Mouse (Mus musculus): Measurements from ENCODE around the gene Slc39a11. TPM values are rescaled to one million over a fixed set of nuclear protein-coding genes. Genes with fewer than 3 reads are reported as not detected.
A peak's percentile ranks its signal among the peaks of the same experiment; 100 is the strongest.

Gene Slc39a11
- polyA plus RNA-seq, 1 experiment = 0.08 TPM

- TF ChIP-seq GATA1 (IDR thresholded peaks at IDR 0.05; ENCODE audit: low read length) = no peak
- TF ChIP-seq TAL1 (IDR thresholded peaks at IDR 0.05; ENCODE audit: low read length) = no peak
- Histone ChIP-seq H3K4me3 (replicated peaks) (no peak overlapping the region), H3K36me3 (ENCODE audit: control insufficient read depth) (no peaks in the 10 kb centered on the region), H3K4me1 (ENCODE audit: control insufficient read depth) (no peaks in the 10 kb centered on the region), H3K27me3 (ENCODE audit: control insufficient read depth) (peaks cover 8% of the 10 kb centered on the region), H3K9me3 (ENCODE audit: control insufficient read depth, low read length) (no peaks in the 10 kb centered on the region)
These were observed 443.8 kb downstream of the Slc39a11 start for GRCm38 (mm10) chr11:113206099-113206498.

- Histone ChIP-seq H3K4me3 (replicated peaks) (no peak overlapping the region), H3K4me1 (ENCODE audit: control insufficient read depth) (no peaks in the 10 kb centered on the region), H3K27me3 (ENCODE audit: control insufficient read depth) (peaks cover 14% of the 10 kb centered on the region), H3K9me3 (ENCODE audit: control insufficient read depth, low read length) (no peaks in the 10 kb centered on the region), H3K36me3 (ENCODE audit: control insufficient read depth) (no peaks in the 10 kb centered on the region)
- TF ChIP-seq TAL1 (IDR thresholded peaks at IDR 0.05; ENCODE audit: low read length) = no peak
- TF ChIP-seq GATA1 (IDR thresholded peaks at IDR 0.05; ENCODE audit: low read length) = no peak
These were observed 446.9 kb downstream of the Slc39a11 start for GRCm38 (mm10) chr11:113203008-113203407.

- peak overlapping the region; percentile 37 for H3K4me3 ChIP-seq (replicated peaks)
- H3K9me3 ChIP-seq (ENCODE audit: control insufficient read depth, low read length) = no peaks in the 10 kb centered on the region
- TF ChIP-seq GATA1 (IDR thresholded peaks at IDR 0.05; ENCODE audit: low read length) = no peak
- no peak for TF ChIP-seq TAL1 (IDR thresholded peaks at IDR 0.05; ENCODE audit: low read length)
- H3K36me3 ChIP-seq (ENCODE audit: control insufficient read depth) = no peaks in the 10 kb centered on the region
- H3K4me1 ChIP-seq (ENCODE audit: control insufficient read depth) = no peaks in the 10 kb centered on the region
- H3K27me3 ChIP-seq (ENCODE audit: control insufficient read depth) = peaks cover 14% of the 10 kb centered on the region
These were observed 448.3 kb downstream of the Slc39a11 start for GRCm38 (mm10) chr11:113201470-113201997.

- Histone ChIP-seq H3K4me1 (ENCODE audit: control insufficient read depth) (no peaks in the 10 kb centered on the region), H3K36me3 (ENCODE audit: control insufficient read depth) (no peaks in the 10 kb centered on the region), H3K9me3 (ENCODE audit: control insufficient read depth, low read length) (no peaks in the 10 kb centered on the region), H3K27me3 (ENCODE audit: control insufficient read depth) (peaks cover 14% of the 10 kb centered on the region), H3K4me3 (replicated peaks) (no peak overlapping the region)
- TF ChIP-seq TAL1 (IDR thresholded peaks at IDR 0.05; ENCODE audit: low read length) = no peak
- no peak for TF ChIP-seq GATA1 (IDR thresholded peaks at IDR 0.05; ENCODE audit: low read length)
These were observed 449.0 kb downstream of the Slc39a11 start for GRCm38 (mm10) chr11:113200901-113201300.

GRCm38 (mm10) chr11:113198586-113198985 is 451.3 kb downstream of the Slc39a11 start:
- Histone ChIP-seq H3K4me1 (ENCODE audit: control insufficient read depth) (no peaks in the 10 kb centered on the region), H3K9me3 (ENCODE audit: control insufficient read depth, low read length) (no peaks in the 10 kb centered on the region), H3K27me3 (ENCODE audit: control insufficient read depth) (peaks cover 14% of the 10 kb centered on the region), H3K4me3 (replicated peaks) (no peak overlapping the region), H3K36me3 (ENCODE audit: control insufficient read depth) (no peaks in the 10 kb centered on the region)
- TF ChIP-seq GATA1 (IDR thresholded peaks at IDR 0.05; ENCODE audit: low read length) (no peak), TAL1 (IDR thresholded peaks at IDR 0.05; ENCODE audit: low read length) (no peak)

- no peak for TF ChIP-seq GATA1 (IDR thresholded peaks at IDR 0.05; ENCODE audit: low read length)
- Histone ChIP-seq H3K4me1 (ENCODE audit: control insufficient read depth) (no peaks in the 10 kb centered on the region), H3K27me3 (ENCODE audit: control insufficient read depth) (peaks cover 14% of the 10 kb centered on the region), H3K4me3 (replicated peaks) (no peak overlapping the region), H3K36me3 (ENCODE audit: control insufficient read depth) (no peaks in the 10 kb centered on the region), H3K9me3 (ENCODE audit: control insufficient read depth, low read length) (no peaks in the 10 kb centered on the region)
These were observed 452.3 kb downstream of the Slc39a11 start for GRCm38 (mm10) chr11:113197624-113198023.

GRCm38 (mm10) chr11:113196234-113197007 is 453.5 kb downstream of the Slc39a11 start:
- TF ChIP-seq TAL1 (IDR thresholded peaks at IDR 0.05; ENCODE audit: low read length) = no peak
- no peak for TF ChIP-seq GATA1 (IDR thresholded peaks at IDR 0.05; ENCODE audit: low read length)
- Histone ChIP-seq H3K36me3 (ENCODE audit: control insufficient read depth) (no peaks in the 10 kb centered on the region), H3K4me3 (replicated peaks) (no peak overlapping the region), H3K4me1 (ENCODE audit: control insufficient read depth) (no peaks in the 10 kb centered on the region), H3K9me3 (ENCODE audit: control insufficient read depth, low read length) (no peaks in the 10 kb centered on the region), H3K27me3 (ENCODE audit: control insufficient read depth) (peaks cover 10% of the 10 kb centered on the region)

Other genes with a start within 250 kb of the Slc39a11 start
- not detected in 2 replicates for gene Sstr2, start 30.7 kb downstream of the Slc39a11 start, polyA plus RNA-seq (2012)
- gene Cog1, start 910 bp downstream of the Slc39a11 start, polyA plus RNA-seq (2012) = 4.4 and 4.5 TPM in 2 replicates
- 46.7 and 53.9 TPM in 2 replicates for gene Fam104a, start 34.1 kb upstream of the Slc39a11 start, polyA plus RNA-seq (2012)
- gene D11Wsu47e, start 34.3 kb upstream of the Slc39a11 start, polyA plus RNA-seq (2012) = 0.38 and 0.43 TPM in 2 replicates
- not detected in 2 replicates for gene Cpsf4l, start 59.9 kb upstream of the Slc39a11 start, polyA plus RNA-seq (2012)
- gene Cdc42ep4, start 101.8 kb upstream of the Slc39a11 start, polyA plus RNA-seq (2012) = 7.3 and 8.3 TPM in 2 replicates